Mouse (Mus musculus) lung, embryonic 16.5 days (tissue): ENCODE results near the gene Olfr801. TPM values are rescaled to one million over a fixed set of nuclear protein-coding genes. Genes with fewer than 3 reads are reported as not detected.

Experiments used
- polyA plus RNA-seq: library from polyadenylated mRNA; unstranded; fragments of >200 nt; fragmentation: Nextera tagmentation; extraction: Ambion mirVana; gene quantifications from 2 replicates; pipeline ENCODE4 v1.2.1, GENCODE M21; 2015

The Olfr801 gene
- polyA plus RNA-seq, 1 experiment from 2014 or later = not detected

Other genes starting within 250 kb of the Olfr801 start
- not detected in 2 replicates for gene Olfr786, start 246.6 kb downstream of the Olfr801 start, polyA plus RNA-seq
- not detected in 2 replicates for gene Olfr787, start 212.0 kb downstream of the Olfr801 start, polyA plus RNA-seq
- not detected in 2 replicates for gene Olfr788, start 202.9 kb downstream of the Olfr801 start, polyA plus RNA-seq
- not detected in 2 replicates for gene Olfr789, start 189.1 kb downstream of the Olfr801 start, polyA plus RNA-seq
- gene Olfr790, start 175.4 kb downstream of the Olfr801 start, polyA plus RNA-seq = not detected in 2 replicates
- not detected in 2 replicates for gene Olfr791, start 152.1 kb downstream of the Olfr801 start, polyA plus RNA-seq
- gene Olfr792, start 134.7 kb downstream of the Olfr801 start, polyA plus RNA-seq = not detected in 2 replicates
- gene Olfr794, start 106.2 kb downstream of the Olfr801 start, polyA plus RNA-seq = not detected in 2 replicates
- not detected in 2 replicates for gene Olfr796, start 61.3 kb downstream of the Olfr801 start, polyA plus RNA-seq
- gene Olfr798, start 45.9 kb downstream of the Olfr801 start, polyA plus RNA-seq = not detected in 2 replicates
- gene Olfr799, start 36.4 kb downstream of the Olfr801 start, polyA plus RNA-seq = not detected in 2 replicates
- not detected in 2 replicates for gene Olfr800, start 16.2 kb downstream of the Olfr801 start, polyA plus RNA-seq
- not detected in 2 replicates for gene Olfr802, start 14.3 kb upstream of the Olfr801 start, polyA plus RNA-seq
- gene Olfr803, start 20.4 kb upstream of the Olfr801 start, polyA plus RNA-seq = not detected in 2 replicates
- gene Olfr804, start 29.3 kb upstream of the Olfr801 start, polyA plus RNA-seq = not detected in 2 replicates
- not detected in 2 replicates for gene Olfr805, start 55.5 kb upstream of the Olfr801 start, polyA plus RNA-seq
- gene Olfr806, start 68.1 kb upstream of the Olfr801 start, polyA plus RNA-seq = not detected in 2 replicates
- gene Olfr807, start 83.9 kb upstream of the Olfr801 start, polyA plus RNA-seq = not detected in 2 replicates
- not detected in 2 replicates for gene Olfr808, start 91.6 kb upstream of the Olfr801 start, polyA plus RNA-seq
- gene Olfr809, start 100.8 kb upstream of the Olfr801 start, polyA plus RNA-seq = not detected in 2 replicates
- gene Olfr810, start 121.1 kb upstream of the Olfr801 start, polyA plus RNA-seq = not detected in 2 replicates
- gene Olfr811, start 130.5 kb upstream of the Olfr801 start, polyA plus RNA-seq = not detected in 2 replicates
- not detected in 2 replicates for gene Olfr812, start 172.2 kb upstream of the Olfr801 start, polyA plus RNA-seq
- not detected in 2 replicates for gene Olfr813, start 181.5 kb upstream of the Olfr801 start, polyA plus RNA-seq
- not detected in 2 replicates for gene Olfr814, start 206.0 kb upstream of the Olfr801 start, polyA plus RNA-seq
- not detected in 2 replicates for gene Olfr815, start 232.0 kb upstream of the Olfr801 start, polyA plus RNA-seq
- not detected in 2 replicates for gene Olfr816, start 241.7 kb upstream of the Olfr801 start, polyA plus RNA-seq